Mouse (Mus musculus): ENCODE data around the gene Abcf3. TPM values are rescaled to one million over a fixed set of nuclear protein-coding genes. Genes with fewer than 3 reads are reported as not detected.

The Abcf3 gene
- polyA plus RNA-seq, 1 experiment from 2014 or later: 54.0 TPM

- Histone ChIP-seq H3K9ac (ENCODE audit: low read length) (no peak overlapping the region), H3K4me2 (ENCODE audit: low read depth, low read length) (no peak overlapping the region), H3K9me3 (replicated peaks; ENCODE audit: control insufficient read depth, low read length) (no peaks in the 10 kb centered on the region), H3K36me3 (ENCODE audit: control insufficient read depth, insufficient read depth) (peaks cover 42% of the 10 kb centered on the region), H3K4me3 (ENCODE audit: low read length) (no peak overlapping the region), H3K4me1 (ENCODE audit: control insufficient read depth, insufficient read depth, low read length) (no peaks in the 10 kb centered on the region), H3K27me3 (ENCODE audit: control insufficient read depth, insufficient read depth, low read length) (no peaks in the 10 kb centered on the region), H3K27ac (ENCODE audit: low read length) (no peak overlapping the region)
- ATAC-seq (replicated peaks; ENCODE audit: extremely low read depth, insufficient read depth, low FRiP score): no peak
- 81% methylated on average over 6 of the region's 6 CpGs for WGBS
These were observed 6.6 kb downstream of the Abcf3 start for GRCm38 (mm10) chr16:20555000-20555399.

- H3K4me3 ChIP-seq (ENCODE audit: low read length): no peak overlapping the region
- H3K27ac ChIP-seq (ENCODE audit: low read length): no peak overlapping the region
- ATAC-seq (replicated peaks; ENCODE audit: extremely low read depth, insufficient read depth, low FRiP score): no peak
- H3K4me1 ChIP-seq (ENCODE audit: control insufficient read depth, insufficient read depth, low read length): no peaks in the 10 kb centered on the region
- H3K27me3 ChIP-seq (ENCODE audit: control insufficient read depth, insufficient read depth, low read length): no peaks in the 10 kb centered on the region
- peaks cover 55% of the 10 kb centered on the region for H3K36me3 ChIP-seq (ENCODE audit: control insufficient read depth, insufficient read depth)
- WGBS: 73% methylated on average over 7 of the region's 7 CpGs
- H3K9me3 ChIP-seq (replicated peaks; ENCODE audit: control insufficient read depth, low read length): no peaks in the 10 kb centered on the region
- H3K9ac ChIP-seq (ENCODE audit: low read length): no peak overlapping the region
- H3K4me2 ChIP-seq (ENCODE audit: low read depth, low read length): no peak overlapping the region
These were observed 9.0 kb downstream of the Abcf3 start for GRCm38 (mm10) chr16:20557381-20557780.

- no peak for ATAC-seq (replicated peaks; ENCODE audit: extremely low read depth, insufficient read depth, low FRiP score)
- no peak overlapping the region for H3K4me3 ChIP-seq (ENCODE audit: low read length)
- 64% methylated on average over 1 of the region's 1 CpGs for WGBS
These were observed 16.7 kb downstream of the Abcf3 start for GRCm38 (mm10) chr16:20565075-20565474.

GRCm38 (mm10) chr16:20589366-20589938, 41.1 kb downstream of the Abcf3 start, which contains the start of gene Vwa5b2:
Gene Vwa5b2, plus strand, starts transcription at chr16:20589471.
- Histone ChIP-seq H3K9me3 (replicated peaks; ENCODE audit: control insufficient read depth, low read length) (no peaks in the 10 kb centered on the region), H3K4me3 (ENCODE audit: low read length) (peak within 1 kb of the TSS; percentile 57), H3K4me1 (ENCODE audit: control insufficient read depth, insufficient read depth, low read length) (peaks cover 10% of the 10 kb centered on the region), H3K27me3 (ENCODE audit: control insufficient read depth, insufficient read depth, low read length) (peaks cover 57% of the 10 kb centered on the region), H3K27ac (ENCODE audit: low read length) (no peak within 1 kb of the TSS), H3K4me2 (ENCODE audit: low read depth, low read length) (peak within 1 kb of the TSS; percentile 85), H3K36me3 (ENCODE audit: control insufficient read depth, insufficient read depth) (no peaks in the 10 kb centered on the region), H3K9ac (ENCODE audit: low read length) (0 out of 2 replicates have a peak within 1 kb of the TSS, but pooled peaks have one; percentile 20)
- ATAC-seq (replicated peaks; ENCODE audit: extremely low read depth, insufficient read depth, low FRiP score): no peak
- under 1% methylated on average over 24 of the region's 24 CpGs for WGBS

More at GRCm38 (mm10) chr16:20565075-20565474, 16.7 kb downstream of the Abcf3 start:
- Histone ChIP-seq H3K27ac (ENCODE audit: low read length) (no peak overlapping the region), H3K9ac (ENCODE audit: low read length) (no peak overlapping the region), H3K36me3 (ENCODE audit: control insufficient read depth, insufficient read depth) (peaks cover 28% of the 10 kb centered on the region), H3K4me1 (ENCODE audit: control insufficient read depth, insufficient read depth, low read length) (no peaks in the 10 kb centered on the region), H3K27me3 (ENCODE audit: control insufficient read depth, insufficient read depth, low read length) (no peaks in the 10 kb centered on the region), H3K9me3 (replicated peaks; ENCODE audit: control insufficient read depth, low read length) (no peaks in the 10 kb centered on the region), H3K4me2 (ENCODE audit: low read depth, low read length) (no peak overlapping the region)

- peak overlapping the region; percentile 57 for H3K4me3 ChIP-seq (ENCODE audit: low read length)
- no peak overlapping the region for H3K27ac ChIP-seq (ENCODE audit: low read length)
- no peaks in the 10 kb centered on the region for H3K36me3 ChIP-seq (ENCODE audit: control insufficient read depth, insufficient read depth)
- WGBS: 0% methylated on average over 37 of the region's 39 CpGs
- no peak for ATAC-seq (replicated peaks; ENCODE audit: extremely low read depth, insufficient read depth, low FRiP score)
- H3K9me3 ChIP-seq (replicated peaks; ENCODE audit: control insufficient read depth, low read length): no peaks in the 10 kb centered on the region
- H3K9ac ChIP-seq (ENCODE audit: low read length): 0 out of 2 replicates have a peak overlapping the region, but pooled peaks have one; percentile 20
- H3K27me3 ChIP-seq (ENCODE audit: control insufficient read depth, insufficient read depth, low read length): peaks cover 57% of the 10 kb centered on the region
- H3K4me1 ChIP-seq (ENCODE audit: control insufficient read depth, insufficient read depth, low read length): peaks cover 10% of the 10 kb centered on the region
- peak overlapping the region; percentile 85 for H3K4me2 ChIP-seq (ENCODE audit: low read depth, low read length)
These were observed 41.7 kb downstream of the Abcf3 start for GRCm38 (mm10) chr16:20589939-20590679.

DNA sequence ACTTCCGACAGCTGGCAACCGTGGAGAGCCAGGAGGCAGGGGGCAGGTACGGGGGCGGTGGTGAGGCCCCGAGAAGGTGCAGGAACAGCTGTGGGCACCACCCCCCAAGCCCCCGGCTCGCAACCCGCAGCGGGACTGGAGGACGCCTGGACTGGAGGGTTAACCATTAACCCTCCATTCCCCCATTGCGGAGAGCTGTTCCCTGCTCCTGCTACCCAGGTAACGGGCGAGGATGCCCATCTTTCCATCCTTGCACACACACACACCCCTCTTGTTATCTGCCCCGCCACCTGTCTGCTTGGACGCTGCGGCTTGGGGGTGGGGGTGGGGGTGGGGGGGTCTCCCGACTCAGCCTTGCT, 42.3 kb downstream of the Abcf3 start:
- Histone ChIP-seq H3K27me3 (ENCODE audit: control insufficient read depth, insufficient read depth, low read length) (peaks cover 61% of the 10 kb centered on the region), H3K4me3 (ENCODE audit: low read length) (peak overlapping the region; percentile 57), H3K9ac (ENCODE audit: low read length) (no peak overlapping the region), H3K4me2 (ENCODE audit: low read depth, low read length) (peak overlapping the region; percentile 85), H3K27ac (ENCODE audit: low read length) (no peak overlapping the region), H3K9me3 (replicated peaks; ENCODE audit: control insufficient read depth, low read length) (no peaks in the 10 kb centered on the region), H3K36me3 (ENCODE audit: control insufficient read depth, insufficient read depth) (no peaks in the 10 kb centered on the region), H3K4me1 (ENCODE audit: control insufficient read depth, insufficient read depth, low read length) (peaks cover 10% of the 10 kb centered on the region)
- 3% methylated on average over 17 of the region's 17 CpGs for WGBS
- no peak for ATAC-seq (replicated peaks; ENCODE audit: extremely low read depth, insufficient read depth, low FRiP score)

- Histone ChIP-seq H3K4me2 (ENCODE audit: low read depth, low read length) (peak overlapping the region; percentile 33; the same call in 1 of the 2 replicates), H3K9ac (ENCODE audit: low read length) (no peak overlapping the region)
These were observed 42.8 kb downstream of the Abcf3 start for GRCm38 (mm10) chr16:20591076-20591705.

GRCm38 (mm10) chr16:20595060-20595673, 46.8 kb downstream of the Abcf3 start:
- no peak overlapping the region for H3K9ac ChIP-seq (ENCODE audit: low read length)
- no peak overlapping the region for H3K27ac ChIP-seq (ENCODE audit: low read length)
- no peak overlapping the region for H3K4me3 ChIP-seq (ENCODE audit: low read length)
- H3K27me3 ChIP-seq (ENCODE audit: control insufficient read depth, insufficient read depth, low read length): peaks cover 41% of the 10 kb centered on the region
- H3K4me2 ChIP-seq (ENCODE audit: low read depth, low read length): no peak overlapping the region
- ATAC-seq (replicated peaks; ENCODE audit: extremely low read depth, insufficient read depth, low FRiP score): no peak
- no peaks in the 10 kb centered on the region for H3K36me3 ChIP-seq (ENCODE audit: control insufficient read depth, insufficient read depth)
- no peaks in the 10 kb centered on the region for H3K9me3 ChIP-seq (replicated peaks; ENCODE audit: control insufficient read depth, low read length)
- WGBS: 70% methylated on average over 7 of the region's 7 CpGs
- H3K4me1 ChIP-seq (ENCODE audit: control insufficient read depth, insufficient read depth, low read length): peaks cover 5% of the 10 kb centered on the region

More at GRCm38 (mm10) chr16:20591076-20591705, 42.8 kb downstream of the Abcf3 start:
- Histone ChIP-seq H3K36me3 (ENCODE audit: control insufficient read depth, insufficient read depth) (no peaks in the 10 kb centered on the region), H3K4me1 (ENCODE audit: control insufficient read depth, insufficient read depth, low read length) (peaks cover 10% of the 10 kb centered on the region), H3K9me3 (replicated peaks; ENCODE audit: control insufficient read depth, low read length) (no peaks in the 10 kb centered on the region), H3K27me3 (ENCODE audit: control insufficient read depth, insufficient read depth, low read length) (peaks cover 61% of the 10 kb centered on the region), H3K27ac (ENCODE audit: low read length) (no peak overlapping the region), H3K4me3 (ENCODE audit: low read length) (peak overlapping the region; percentile 20)
- WGBS: 5% methylated on average over 37 of the region's 48 CpGs
- ATAC-seq (replicated peaks; ENCODE audit: extremely low read depth, insufficient read depth, low FRiP score): no peak
